Mouse (Mus musculus): ENCODE results near the gene Zfp771.

GRCm38 (mm10) chr7:127228615-127229303, 15.3 kb upstream of the Zfp771 start:
- TF ChIP-seq CTCF (IDR thresholded peaks at IDR 0.05; ENCODE audit: low read depth): peak; percentile 91
- TF ChIP-seq EP300 (IDR thresholded peaks at IDR 0.05; ENCODE audit: low read depth): no peak; the same call in 1 of the 2 replicates
